ENCODE assay signal across 7 mouse cellular contexts in genomic region chr6:34029746-34030027, GRCm38 (mm10). TPM values are rescaled to one million over a fixed set of nuclear protein-coding genes. Genes with fewer than 3 reads are reported as not detected.
DNase-seq lines count a peak whose midpoint lies in the region; ATAC-seq and TF ChIP-seq lines count a peak whose summit lies in the region.

No protein-coding gene starts in this region.

- H3K4me2 ChIP-seq in neural tube, embryonic 11.5 days (ENCODE audit: low read depth) = peak overlapping the region; percentile 74
- peak overlapping the region; percentile 81 for H3K4me2 ChIP-seq in forebrain, embryonic 14.5 days (ENCODE audit: low read length)
- H3K4me2 ChIP-seq in liver, embryonic 13.5 days = peak overlapping the region; percentile 84
- peak overlapping the region; percentile 95 for H3K4me2 ChIP-seq in stomach, postnatal 0 days (replicated peaks; ENCODE audit: low read depth)

- H3K4me1 ChIP-seq in neural tube, embryonic 11.5 days (ENCODE audit: control insufficient read depth, insufficient read depth, low read length) = peaks cover 3% of the 10 kb centered on the region; the same call in 1 of the 2 replicates
- H3K4me1 ChIP-seq in forebrain, embryonic 14.5 days (ENCODE audit: control insufficient read depth, insufficient read depth, low read length) = 0 out of 2 replicates have a peak, but pooled peaks cover 4% of the 10 kb centered on the region
- peaks cover 25% of the 10 kb centered on the region for H3K4me1 ChIP-seq in liver, embryonic 13.5 days (replicated peaks)
- no peaks in the 10 kb centered on the region for H3K4me1 ChIP-seq in stomach, postnatal 0 days (replicated peaks; ENCODE audit: control insufficient read depth, insufficient read depth)

- H3K27ac ChIP-seq in neural tube, embryonic 11.5 days (ENCODE audit: low read depth, low read length) = no peak overlapping the region
- H3K27ac ChIP-seq in forebrain, embryonic 14.5 days (ENCODE audit: low read depth, low read length) = no peak overlapping the region
- H3K27ac ChIP-seq in liver, embryonic 13.5 days = no peak overlapping the region
- H3K27ac ChIP-seq in stomach, postnatal 0 days (replicated peaks) = no peak overlapping the region

- 0% methylated on average over 4 of the region's 4 CpGs for WGBS in neural tube, embryonic 11.5 days
- 2% methylated on average over 4 of the region's 4 CpGs for WGBS in forebrain, embryonic 14.5 days
- WGBS in liver, embryonic 13.5 days (ENCODE audit: insufficient replicate concordance) = 1% methylated on average over 4 of the region's 4 CpGs
- 1% methylated on average over 4 of the region's 4 CpGs for WGBS in stomach, postnatal 0 days

- H3K9ac ChIP-seq in neural tube, embryonic 11.5 days (ENCODE audit: low read length) = peak overlapping the region; percentile 56
- H3K9ac ChIP-seq in forebrain, embryonic 14.5 days (ENCODE audit: low read length) = peak overlapping the region; percentile 66
- peak overlapping the region; percentile 62 for H3K9ac ChIP-seq in liver, embryonic 13.5 days
- peak overlapping the region; percentile 65 for H3K9ac ChIP-seq in stomach, postnatal 0 days (ENCODE audit: low read length)

- H3K4me3 ChIP-seq in neural tube, embryonic 11.5 days (ENCODE audit: low read depth, low read length) = peak overlapping the region; percentile 50
- peak overlapping the region; percentile 51 for H3K4me3 ChIP-seq in forebrain, embryonic 14.5 days (ENCODE audit: low read depth, low read length)
- H3K4me3 ChIP-seq in liver, embryonic 13.5 days (replicated peaks) = peak overlapping the region; percentile 67
- peak overlapping the region; percentile 61 for H3K4me3 ChIP-seq in stomach, postnatal 0 days (ENCODE audit: low read depth, low read length)

- H3K36me3 ChIP-seq in neural tube, embryonic 11.5 days (ENCODE audit: control insufficient read depth, insufficient read depth, low read length) = no peaks in the 10 kb centered on the region
- no peaks in the 10 kb centered on the region for H3K36me3 ChIP-seq in forebrain, embryonic 14.5 days (ENCODE audit: control insufficient read depth, insufficient read depth, low read length)
- H3K36me3 ChIP-seq in liver, embryonic 13.5 days = no peaks in the 10 kb centered on the region
- H3K36me3 ChIP-seq in stomach, postnatal 0 days (ENCODE audit: control insufficient read depth, insufficient read depth, low read length) = no peaks in the 10 kb centered on the region

- ATAC-seq in neural tube, embryonic 11.5 days (ENCODE audit: insufficient read depth, low FRiP score, low TSS enrichment) = peak; percentile 55
- peak; percentile 70; the same call in 1 of the 2 replicates for ATAC-seq in forebrain, embryonic 14.5 days
- ATAC-seq in liver, embryonic 13.5 days (ENCODE audit: low read depth) = peak; percentile 47
- peak; percentile 47 for ATAC-seq in stomach, postnatal 0 days (ENCODE audit: low FRiP score, low TSS enrichment)

- TF ChIP-seq CTCF in stomach, postnatal 0 days (IDR thresholded peaks at IDR 0.05; ENCODE audit: low read depth) = no peak

- DNase-seq in neural tube, embryonic 11.5 days (ENCODE audit: low spot score) = no peak
- DNase-seq in neural tube, embryonic 10.5 days (ENCODE audit: extremely low spot score, low spot score) = no peak
- DNase-seq in forebrain, embryonic 14.5 days (ENCODE audit: low spot score) = no peak
- DNase-seq in liver, embryonic 13.5 days = no peak
- DNase-seq in stomach, postnatal 0 days (ENCODE audit: low spot score) = no peak
- no peak for DNase-seq in spleen, adult 18-20 months
- DNase-seq in kidney, adult 8-10 months = no peak

- no peaks in the 10 kb centered on the region for H3K27me3 ChIP-seq in neural tube, embryonic 11.5 days (ENCODE audit: control insufficient read depth, insufficient read depth, low read length)
- H3K27me3 ChIP-seq in forebrain, embryonic 14.5 days (replicated peaks; ENCODE audit: control insufficient read depth, insufficient read depth, low read length) = no peaks in the 10 kb centered on the region
- H3K27me3 ChIP-seq in liver, embryonic 13.5 days = no peaks in the 10 kb centered on the region
- no peaks in the 10 kb centered on the region for H3K27me3 ChIP-seq in stomach, postnatal 0 days (ENCODE audit: control insufficient read depth, insufficient read depth, low read length)

- no peak for TF ChIP-seq EP300 in stomach, postnatal 0 days (optimal IDR thresholded peaks at IDR 0.05)

- no peaks in the 10 kb centered on the region for H3K9me3 ChIP-seq in neural tube, embryonic 11.5 days (ENCODE audit: control insufficient read depth, low read length)
- no peaks in the 10 kb centered on the region for H3K9me3 ChIP-seq in forebrain, embryonic 14.5 days (replicated peaks; ENCODE audit: control insufficient read depth, low read length)
- H3K9me3 ChIP-seq in liver, embryonic 13.5 days (replicated peaks) = no peaks in the 10 kb centered on the region
- no peaks in the 10 kb centered on the region for H3K9me3 ChIP-seq in stomach, postnatal 0 days (ENCODE audit: control insufficient read depth, low read length)

RNA-seq across cellular contexts. Expression of gene Lrguk, which starts 0.4 kb away (rescaled TPM):
- polyA plus RNA-seq in neural tube, embryonic 11.5 days (2014; fragmentation: Nextera tagmentation; extraction: Ambion mirVana) = 0.55 and 1.2 TPM in 2 replicates
- 1.0 and 1.1 TPM in 2 replicates for polyA plus RNA-seq in forebrain, embryonic 14.5 days (2014; fragmentation: Nextera tagmentation; extraction: Ambion mirVana)
- polyA plus RNA-seq in liver, embryonic 13.5 days (2015; fragmentation: Nextera tagmentation; extraction: Ambion mirVana) = 0.10 and 0.14 TPM in 2 replicates
- polyA plus RNA-seq in stomach, postnatal 0 days (2015; fragmentation: Nextera tagmentation; extraction: Ambion mirVana) = 0.21 and 0.30 TPM in 2 replicates
